Mouse (Mus musculus): ENCODE data around the gene Ccsap. TPM values are rescaled to one million over a fixed set of nuclear protein-coding genes. Genes with fewer than 3 reads are reported as not detected.

Ccsap gene
- total RNA-seq, 1 experiment: 5.1 TPM

GRCm38 (mm10) chr8:123817747-123818146 is 42.3 kb downstream of the Ccsap start:
- Histone ChIP-seq H3K9ac (ENCODE audit: insufficient read depth, low read depth, low read length, poor library complexity, severe bottlenecking) (no peak overlapping the region), H3K9me3 (ENCODE audit: control insufficient read depth, insufficient read depth, low read depth, low read length) (no peaks in the 10 kb centered on the region), H3K4me3 (ENCODE audit: insufficient read depth in 1 of 2, low read depth in 1 of 2, low read length in 2 of 2, poor library complexity in 1 of 2, severe bottlenecking in 1 of 2) (no peak overlapping the region), H3K4me1 (ENCODE audit: control insufficient read depth in 2 of 2, insufficient read depth in 2 of 2, low read length in 2 of 2, poor library complexity in 1 of 2) (peaks cover 2 to 11% of the 10 kb centered on the region in 2 experiments; a peak in 2 of 4 replicates), H3K36me3 (ENCODE audit: control insufficient read depth, insufficient read depth, low read length, poor library complexity, severe bottlenecking) (peaks cover 11% of the 10 kb centered on the region; the same call in 1 of the 2 replicates), H3K27ac (ENCODE audit: insufficient read depth, low read depth, low read length, poor library complexity, severe bottlenecking) (no peak overlapping the region)
- no peak for DNase-seq (ENCODE audit: low read depth, low spot score)
- TF ChIP-seq ZC3H11A (IDR thresholded peaks at IDR 0.05; ENCODE audit: borderline replicate concordance, low read depth, low read length): no peak
- no peak for TF ChIP-seq HCFC1 (IDR thresholded peaks at IDR 0.05; ENCODE audit: borderline replicate concordance, insufficient read depth, low read length)
- no peak for TF ChIP-seq CHD2 (IDR thresholded peaks at IDR 0.05; ENCODE audit: low read depth, low read length)
- no peak for TF ChIP-seq MAFK (IDR thresholded peaks at IDR 0.05; ENCODE audit: insufficient read depth, low read depth, low read length)
- TF ChIP-seq ZNF384 (IDR thresholded peaks at IDR 0.05; ENCODE audit: low read depth, low read length): no peak
- in situ Hi-C loops (cut with MboI; ENCODE audit: low sequenced_read_pairs in 2 of 2, unreplicated experiment in 2 of 2): no loop called here

- TF ChIP-seq ZNF384 (IDR thresholded peaks at IDR 0.05; ENCODE audit: low read depth, low read length): no peak
- no peak for TF ChIP-seq MAFK (IDR thresholded peaks at IDR 0.05; ENCODE audit: insufficient read depth, low read depth, low read length)
- no peak for TF ChIP-seq ZC3H11A (IDR thresholded peaks at IDR 0.05; ENCODE audit: borderline replicate concordance, low read depth, low read length)
- TF ChIP-seq HCFC1 (IDR thresholded peaks at IDR 0.05; ENCODE audit: borderline replicate concordance, insufficient read depth, low read length): no peak
- no peak for TF ChIP-seq CHD2 (IDR thresholded peaks at IDR 0.05; ENCODE audit: low read depth, low read length)
- no peak overlapping the region for H3K9ac ChIP-seq (ENCODE audit: insufficient read depth, low read depth, low read length, poor library complexity, severe bottlenecking)
- H3K4me1 ChIP-seq (ENCODE audit: control insufficient read depth in 2 of 2, insufficient read depth in 2 of 2, low read length in 2 of 2, poor library complexity in 1 of 2): peaks cover 2 to 11% of the 10 kb centered on the region in 2 experiments; a peak in 2 of 4 replicates
- no peak for DNase-seq (ENCODE audit: low read depth, low spot score)
- in situ Hi-C loops (cut with MboI; ENCODE audit: low sequenced_read_pairs in 2 of 2, unreplicated experiment in 2 of 2): no loop called here
- H3K4me3 ChIP-seq (ENCODE audit: insufficient read depth in 1 of 2, low read depth in 1 of 2, low read length in 2 of 2, poor library complexity in 1 of 2, severe bottlenecking in 1 of 2): no peak overlapping the region
- no peak overlapping the region for H3K27ac ChIP-seq (ENCODE audit: insufficient read depth, low read depth, low read length, poor library complexity, severe bottlenecking)
- peaks cover 11% of the 10 kb centered on the region; the same call in 1 of the 2 replicates for H3K36me3 ChIP-seq (ENCODE audit: control insufficient read depth, insufficient read depth, low read length, poor library complexity, severe bottlenecking)
- no peaks in the 10 kb centered on the region for H3K9me3 ChIP-seq (ENCODE audit: control insufficient read depth, insufficient read depth, low read depth, low read length)
Measured at GRCm38 (mm10) chr8:123816939-123817338, 43.1 kb downstream of the Ccsap start.

- H3K4me1 ChIP-seq (ENCODE audit: control insufficient read depth in 2 of 2, insufficient read depth in 2 of 2, low read length in 2 of 2, poor library complexity in 1 of 2): peaks cover 2 to 11% of the 10 kb centered on the region in 2 experiments; a peak in 2 of 4 replicates
- TF ChIP-seq HCFC1 (IDR thresholded peaks at IDR 0.05; ENCODE audit: borderline replicate concordance, insufficient read depth, low read length) (no peak), MAFK (IDR thresholded peaks at IDR 0.05; ENCODE audit: insufficient read depth, low read depth, low read length) (no peak), ZNF384 (IDR thresholded peaks at IDR 0.05; ENCODE audit: low read depth, low read length) (no peak), ZC3H11A (IDR thresholded peaks at IDR 0.05; ENCODE audit: borderline replicate concordance, low read depth, low read length) (no peak), CHD2 (IDR thresholded peaks at IDR 0.05; ENCODE audit: low read depth, low read length) (no peak)
- H3K9me3 ChIP-seq (ENCODE audit: control insufficient read depth, insufficient read depth, low read depth, low read length): no peaks in the 10 kb centered on the region
- H3K4me3 ChIP-seq (ENCODE audit: insufficient read depth in 1 of 2, low read depth in 1 of 2, low read length in 2 of 2, poor library complexity in 1 of 2, severe bottlenecking in 1 of 2): no peak overlapping the region
- no peak for DNase-seq (ENCODE audit: low read depth, low spot score)
- H3K9ac ChIP-seq (ENCODE audit: insufficient read depth, low read depth, low read length, poor library complexity, severe bottlenecking): no peak overlapping the region
- no peak overlapping the region for H3K27ac ChIP-seq (ENCODE audit: insufficient read depth, low read depth, low read length, poor library complexity, severe bottlenecking)
- in situ Hi-C loops (cut with MboI; ENCODE audit: low sequenced_read_pairs in 2 of 2, unreplicated experiment in 2 of 2): no loop called here
- H3K36me3 ChIP-seq (ENCODE audit: control insufficient read depth, insufficient read depth, low read length, poor library complexity, severe bottlenecking): peaks cover 9% of the 10 kb centered on the region; the same call in 1 of the 2 replicates
Measured at GRCm38 (mm10) chr8:123815325-123815724, 44.7 kb downstream of the Ccsap start.

GRCm38 (mm10) chr8:123813892-123814266 is 46.1 kb downstream of the Ccsap start:
- no peak for DNase-seq (ENCODE audit: low read depth, low spot score)
- in situ Hi-C loops (cut with MboI; ENCODE audit: low sequenced_read_pairs in 2 of 2, unreplicated experiment in 2 of 2): no loop called here
- no peaks in the 10 kb centered on the region for H3K9me3 ChIP-seq (ENCODE audit: control insufficient read depth, insufficient read depth, low read depth, low read length)
- H3K27ac ChIP-seq (ENCODE audit: insufficient read depth, low read depth, low read length, poor library complexity, severe bottlenecking): 0 out of 2 replicates have a peak overlapping the region, but pooled peaks have one; percentile 18
- H3K4me3 ChIP-seq (ENCODE audit: insufficient read depth in 1 of 2, low read depth in 1 of 2, low read length in 2 of 2, poor library complexity in 1 of 2, severe bottlenecking in 1 of 2): no peak overlapping the region
- peak overlapping the region; percentile 26; the same call in 1 of the 2 replicates for H3K9ac ChIP-seq (ENCODE audit: insufficient read depth, low read depth, low read length, poor library complexity, severe bottlenecking)
- peaks cover 6 to 20% of the 10 kb centered on the region in 2 experiments; a peak in 3 of 4 replicates for H3K4me1 ChIP-seq (ENCODE audit: control insufficient read depth in 2 of 2, insufficient read depth in 2 of 2, low read length in 2 of 2, poor library complexity in 1 of 2)
- no peak for TF ChIP-seq CHD2 (IDR thresholded peaks at IDR 0.05; ENCODE audit: low read depth, low read length)
- TF ChIP-seq HCFC1 (IDR thresholded peaks at IDR 0.05; ENCODE audit: borderline replicate concordance, insufficient read depth, low read length): no peak
- TF ChIP-seq ZC3H11A (IDR thresholded peaks at IDR 0.05; ENCODE audit: borderline replicate concordance, low read depth, low read length): no peak
- TF ChIP-seq MAFK (IDR thresholded peaks at IDR 0.05; ENCODE audit: insufficient read depth, low read depth, low read length): no peak
- TF ChIP-seq ZNF384 (IDR thresholded peaks at IDR 0.05; ENCODE audit: low read depth, low read length): no peak
- H3K36me3 ChIP-seq (ENCODE audit: control insufficient read depth, insufficient read depth, low read length, poor library complexity, severe bottlenecking): peaks cover 9% of the 10 kb centered on the region; the same call in 1 of the 2 replicates
